Mouse (Mus musculus) liver, embryonic 14.5 days (tissue): Measurements from ENCODE around the gene Sugp1.

Experiments used
- CTCF ChIP-seq: IDR thresholded peaks from 2 replicates; pipeline ENCODE4 v1.5.1; 2016; ENCODE audit warnings: antibody characterized with exemption, low read depth, control low read depth
- EP300 ChIP-seq: IDR thresholded peaks from 2 replicates; pipeline ENCODE4 v1.6.1; 2016; ENCODE audit warnings: antibody characterized with exemption, low read depth

DNA sequence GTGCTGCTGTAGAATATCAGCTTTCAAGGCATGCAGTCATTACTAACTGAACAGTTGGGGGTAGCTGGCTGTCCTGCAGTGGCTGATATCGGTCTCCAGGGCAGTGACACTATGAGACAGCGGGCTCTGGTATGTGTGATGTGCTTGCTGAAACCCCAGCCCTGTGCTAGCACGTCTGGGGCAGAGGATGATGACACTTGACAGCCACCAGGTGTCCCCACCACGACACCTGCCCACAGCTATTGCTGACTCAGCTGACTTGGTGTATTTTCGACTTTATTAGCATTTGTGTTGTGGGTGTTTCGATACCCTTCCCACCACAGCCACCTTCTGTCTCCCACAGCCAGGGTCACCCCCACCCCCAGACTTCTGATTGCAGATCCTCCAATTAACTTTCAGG lies 61.9 kb downstream of the Sugp1 start:
- TF ChIP-seq CTCF = peak; percentile 87
- no peak for TF ChIP-seq EP300
